Mouse (Mus musculus) Muller cell, postnatal 12 days (primary cell): ENCODE measurements at regions not wholly inside any gene's neighbourhood (a gene's known extent, or its start where the extent isn't known, plus 50 kb on each side); places are given as distances from the start of the nearest gene placed in this dataset.

ENCODE experiments used
- DNase-seq: peaks from one replicate; pipeline ENCODE4 v3.0.0-alpha.2; 2015; ENCODE audit errors: inconsistent ontology term

DNA sequence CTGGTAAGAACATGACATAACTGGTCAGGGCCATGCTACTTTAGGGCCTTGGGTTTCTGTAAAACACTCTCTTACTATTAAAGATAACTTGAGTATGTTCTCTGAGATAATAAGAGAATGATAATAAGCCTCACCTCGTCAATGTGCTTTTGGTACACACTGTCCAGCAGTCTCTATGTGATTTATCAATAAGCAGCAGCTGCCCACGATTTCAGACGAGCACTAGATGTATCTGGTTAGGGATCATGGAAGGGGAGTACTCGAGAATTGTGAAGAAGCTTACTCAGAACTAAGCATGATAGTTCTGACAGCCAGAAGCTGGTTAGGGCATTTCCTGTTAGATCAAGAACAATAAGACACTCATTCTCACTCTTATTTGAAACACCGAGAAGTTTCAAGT, 53.8 kb downstream of the Neurod6 start:
- no peak for DNase-seq

DNA sequence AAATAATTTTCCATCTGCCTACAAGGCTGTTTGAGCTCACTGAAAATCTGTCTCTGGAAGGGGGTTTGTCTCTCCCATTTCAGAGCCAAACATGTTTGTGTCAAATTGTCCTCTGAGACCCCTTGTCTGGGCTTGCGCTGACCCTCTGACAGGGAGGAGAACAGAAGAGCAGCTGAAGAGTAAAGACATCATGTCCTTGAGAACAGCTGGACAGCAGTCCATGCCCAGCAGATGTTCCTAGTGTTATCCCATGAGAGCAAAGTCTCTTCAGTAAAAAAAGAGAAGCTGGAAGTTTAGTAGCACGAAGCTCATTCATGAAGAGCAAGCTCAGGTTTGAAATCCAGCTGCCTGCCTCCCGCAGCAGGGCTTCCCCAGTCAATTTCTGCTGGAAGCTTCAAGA, 60.7 kb downstream of the Neurod6 start:
- DNase-seq, result no peak

- peak; percentile 56 for DNase-seq
These were observed 63.1 kb downstream of the Neurod6 start for GRCm38 (mm10) chr6:55617922-55618481.

- DNase-seq, result no peak
These were observed 70.7 kb downstream of the Neurod6 start for GRCm38 (mm10) chr6:55610395-55610794.

DNA sequence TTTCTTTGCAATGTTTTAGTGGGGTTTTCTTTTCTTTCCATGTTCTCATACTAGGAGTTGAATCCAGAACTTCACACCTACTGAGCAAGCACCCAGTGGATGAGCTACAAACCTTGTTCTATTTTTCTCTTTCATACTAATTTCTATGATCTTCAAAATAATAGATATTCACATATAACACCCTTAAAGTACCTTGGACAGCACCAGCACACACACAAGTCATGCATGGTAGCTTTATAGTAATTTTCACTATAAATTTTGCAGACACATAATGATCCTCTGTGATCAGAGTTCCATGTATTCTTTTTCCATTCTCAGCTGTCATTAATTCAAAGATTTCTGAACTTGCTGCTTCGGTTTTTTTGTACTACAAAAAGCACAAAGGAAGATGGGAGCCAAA, 71.1 kb downstream of the Neurod6 start:
- DNase-seq, result no peak

GRCm38 (mm10) chr6:55609053-55609452, 72.0 kb downstream of the Neurod6 start:
- no peak for DNase-seq

DNA sequence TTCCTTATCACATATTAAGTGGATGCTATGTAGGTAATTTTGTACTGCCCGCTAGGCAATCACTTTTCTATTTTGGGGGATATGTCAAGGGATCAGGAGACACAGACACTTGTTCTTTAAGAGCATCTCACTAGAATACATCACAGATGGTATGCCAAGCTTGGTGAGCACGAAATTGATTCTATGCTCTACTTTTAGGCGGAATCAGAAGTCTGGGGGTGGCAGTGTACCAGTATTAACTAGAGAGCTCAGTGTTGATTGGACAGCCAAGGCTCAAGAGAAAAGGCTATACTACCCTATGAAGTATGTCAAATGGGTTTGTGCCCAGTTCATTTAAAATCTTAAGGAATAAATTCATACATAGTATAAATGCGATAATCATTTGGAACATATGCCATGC, 84.0 kb downstream of the Neurod6 start:
- DNase-seq, result no peak

GRCm38 (mm10) chr6:55592126-55592525, 88.9 kb downstream of the Neurod6 start:
- no peak for DNase-seq

- no peak for DNase-seq
These were observed 100.0 kb downstream of the Neurod6 start for GRCm38 (mm10) chr6:55581106-55581505.

- no peak for DNase-seq
These were observed 101.0 kb downstream of the Neurod6 start for GRCm38 (mm10) chr6:55580036-55580435.

GRCm38 (mm10) chr6:55579611-55580010, 101.5 kb downstream of the Neurod6 start:
- peak; percentile 36 for DNase-seq

DNA sequence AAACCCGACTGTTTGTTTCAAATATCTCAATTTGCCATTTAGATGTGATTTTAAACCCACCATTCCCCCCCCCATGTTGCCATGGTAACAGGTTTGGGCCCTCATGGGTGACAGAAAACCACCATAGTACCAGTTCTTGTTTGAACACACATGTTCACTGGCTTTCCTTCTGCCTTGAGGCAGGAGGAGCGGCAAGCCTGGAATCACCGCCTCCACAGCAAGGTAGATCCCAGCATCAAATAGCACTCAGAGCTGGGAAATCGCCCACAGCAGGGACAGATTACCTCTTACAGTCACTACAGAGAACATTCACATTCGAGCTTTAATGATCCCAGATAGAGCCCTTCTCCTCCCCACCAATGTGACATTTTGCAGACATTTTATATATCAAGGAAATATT, 102.0 kb downstream of the Neurod6 start:
- no peak for DNase-seq

GRCm38 (mm10) chr6:55578051-55578450, 103.0 kb downstream of the Neurod6 start:
- no peak for DNase-seq

DNA sequence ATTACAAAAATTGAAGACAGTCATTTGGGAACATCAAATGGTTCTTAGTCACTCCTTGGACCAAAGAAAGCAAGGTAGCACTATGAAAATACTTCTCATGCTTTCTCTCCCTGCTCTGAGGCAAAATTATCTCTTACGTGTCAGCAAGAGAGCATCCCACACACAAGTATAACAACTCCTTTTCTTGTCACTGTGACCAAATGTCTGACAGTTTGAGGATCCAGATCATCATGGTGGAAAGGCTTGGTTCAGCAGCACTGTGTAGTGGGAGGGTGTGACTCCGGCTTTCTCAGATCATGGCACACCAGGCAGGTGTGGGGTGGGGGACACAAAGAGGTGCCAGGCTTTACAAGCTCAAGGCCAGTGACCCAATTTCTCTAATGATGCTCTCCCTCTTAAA, 113.5 kb downstream of the Neurod6 start:
- DNase-seq, result no peak

DNA sequence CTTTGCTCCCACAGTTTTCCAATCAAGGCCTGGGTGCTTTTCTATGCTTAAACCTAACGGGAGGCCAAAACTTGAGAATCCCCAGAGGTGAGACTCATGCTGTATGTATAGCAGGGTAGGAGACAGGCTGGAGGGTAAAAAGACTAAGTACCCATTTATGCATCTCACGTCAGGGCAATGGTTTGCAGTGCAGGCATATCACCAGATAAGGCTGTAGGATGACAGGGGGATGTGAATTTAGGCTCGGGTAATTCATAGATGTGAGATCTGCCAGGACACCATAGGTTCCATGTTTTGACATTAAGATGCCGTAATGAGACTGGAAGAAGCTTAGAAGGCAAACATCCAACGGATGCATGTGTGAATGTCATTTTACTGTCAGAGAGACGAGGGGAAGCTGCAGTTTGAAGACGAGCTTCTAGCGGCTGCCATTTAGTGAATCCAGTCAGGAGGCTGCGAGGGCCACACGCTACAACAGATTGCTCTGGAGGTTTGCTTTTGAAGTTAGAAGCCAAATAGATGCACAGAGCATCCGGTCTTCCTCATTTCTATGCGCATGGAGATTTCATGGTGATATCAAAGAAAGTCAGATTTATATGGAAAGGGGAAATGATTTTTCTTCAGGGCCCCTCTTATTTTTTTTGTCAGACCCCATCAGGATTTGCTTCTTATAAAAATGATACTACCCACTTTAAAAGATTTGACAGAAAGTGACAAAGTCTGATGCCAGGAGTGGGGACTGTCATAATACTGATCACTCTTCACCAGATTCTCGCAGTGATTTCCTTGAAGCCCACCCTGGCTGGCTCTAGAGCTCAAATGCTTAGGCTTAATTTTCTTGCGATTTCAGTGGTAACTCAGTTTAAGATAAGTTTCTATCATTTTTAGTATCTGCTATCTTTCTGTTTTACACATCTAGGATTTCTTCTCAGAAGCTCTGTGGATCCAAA, 113.8 kb downstream of the Adcyap1r1 start:
- DNase-seq, result no peak

GRCm38 (mm10) chr6:55560606-55561005, 108.8 kb downstream of the Adcyap1r1 start:
- no peak for DNase-seq

- no peak for DNase-seq
These were observed 108.0 kb downstream of the Adcyap1r1 start for GRCm38 (mm10) chr6:55559797-55560196.
